Mouse (Mus musculus) heart, adult 2 months (tissue): ENCODE measurements at regions not wholly inside any gene's neighbourhood (a gene's known extent, or its start where the extent isn't known, plus 50 kb on each side); places are given as distances from the start of the nearest gene placed in this dataset.

Source experiments
- CTCF ChIP-seq: fragments of 200-600 bp; IDR thresholded peaks from 2 replicates; pipeline ENCODE4 v1.8.1; 2022; ENCODE audit warnings: antibody characterized with exemption, mild to moderate bottlenecking, moderate library complexity
- EP300 ChIP-seq: fragments of 200-500 bp; IDR thresholded peaks from 2 replicates; pipeline ENCODE4 v1.6.1; 2011; ENCODE audit warnings: low read depth, low read length, control low read depth; ENCODE audit not compliant: insufficient read depth
- POLR2A ChIP-seq: fragments of 200-500 bp; IDR thresholded peaks from 2 replicates; pipeline ENCODE4 v1.6.1; 2011; ENCODE audit warnings: mild to moderate bottlenecking, low read depth, low read length, control low read depth; ENCODE audit not compliant: insufficient read depth

GRCm38 (mm10) chr15:85658101-85658885 lies 76.0 kb upstream of the Wnt7b start:
- TF ChIP-seq POLR2A, result no peak
- no peak for TF ChIP-seq EP300
- no peak for TF ChIP-seq CTCF
